Mouse (Mus musculus) ES-Bruce4 (cell line): ENCODE data around the gene Prss38. TPM values are rescaled to one million over a fixed set of nuclear protein-coding genes. Genes with fewer than 3 reads are reported as not detected.

Experiments used
- H3K27ac ChIP-seq: 2 replicates; pipeline ENCODE4 v1.5.1; 2012; ENCODE audit warnings: low read length, inconsistent platforms; ENCODE audit not compliant: insufficient read depth
- H3K27me3 ChIP-seq: 2 replicates; pipeline ENCODE4 v1.6.1; 2012; ENCODE audit warnings: mild to moderate bottlenecking, low read length, inconsistent platforms; ENCODE audit not compliant: control insufficient read depth, poor library complexity, insufficient read depth, severe bottlenecking
- H3K36me3 ChIP-seq: 2 replicates; pipeline ENCODE4 v1.6.1; 2012; ENCODE audit warnings: inconsistent platforms, mild to moderate bottlenecking, low read length, moderate library complexity; ENCODE audit not compliant: control insufficient read depth, poor library complexity, insufficient read depth, severe bottlenecking
- H3K4me1 ChIP-seq: one replicate; pipeline ENCODE4 v1.8.1; 2011; ENCODE audit warnings: low read length; ENCODE audit not compliant: control insufficient read depth, insufficient read depth
- H3K4me3 ChIP-seq: 2 replicates; pipeline ENCODE4 v1.5.1; 2011; ENCODE audit warnings: low read depth, mild to moderate bottlenecking, low read length
- H3K9ac ChIP-seq: 2 replicates; pipeline ENCODE4 v1.6.1; 2012; ENCODE audit warnings: low read depth, mild to moderate bottlenecking, inconsistent platforms; ENCODE audit not compliant: poor library complexity, severe bottlenecking
- H3K9me3 ChIP-seq: replicated peaks from 2 replicates; pipeline ENCODE4 v1.6.1; 2012; ENCODE audit warnings: mild to moderate bottlenecking, low read length, inconsistent platforms; ENCODE audit not compliant: control insufficient read depth, poor library complexity, insufficient read depth, severe bottlenecking
- CTCF ChIP-seq: IDR thresholded peaks from one replicate; pipeline ENCODE4 v1.8.1; 2011; ENCODE audit warnings: low read depth, low read length
- EP300 ChIP-seq: IDR thresholded peaks from 2 replicates; pipeline ENCODE4 v1.6.1; 2011; ENCODE audit warnings: low read depth, low read length; ENCODE audit not compliant: insufficient read depth
- POLR2A ChIP-seq: IDR thresholded peaks from one replicate; pipeline ENCODE4 v1.8.1; 2011; ENCODE audit warnings: low read length; ENCODE audit not compliant: insufficient read depth
- polyA plus RNA-seq: library from polyadenylated mRNA; stranded (reverse); fragments of >200 nt; gene quantifications from 2 replicates; pipeline ENCODE4 v1.2.4, GENCODE M21; 2011; ENCODE audit warnings: low read depth; ENCODE audit not compliant: missing spikeins, insufficient read depth, insufficient read length

Gene Prss38
- polyA plus RNA-seq, 1 experiment = 0.48 TPM

GRCm38 (mm10) chr11:59412058-59412457, 36.6 kb upstream of the Prss38 start:
- TF ChIP-seq EP300 = no peak
- TF ChIP-seq CTCF = no peak
- TF ChIP-seq POLR2A = no peak
- Histone ChIP-seq H3K27me3 (no peaks in the 10 kb centered on the region), H3K4me3 (no peak overlapping the region), H3K4me1 (no peaks in the 10 kb centered on the region), H3K9ac (no peak overlapping the region), H3K36me3 (peaks cover 5% of the 10 kb centered on the region), H3K27ac (no peak overlapping the region), H3K9me3 (no peaks in the 10 kb centered on the region)

- Histone ChIP-seq H3K27ac (no peak overlapping the region), H3K4me1 (no peaks in the 10 kb centered on the region), H3K4me3 (no peak overlapping the region), H3K36me3 (peaks cover 14% of the 10 kb centered on the region), H3K9ac (no peak overlapping the region), H3K27me3 (no peaks in the 10 kb centered on the region), H3K9me3 (no peaks in the 10 kb centered on the region)
- TF ChIP-seq EP300 (no peak), POLR2A (no peak), CTCF (no peak)
Measured at GRCm38 (mm10) chr11:59410851-59411250, 35.4 kb upstream of the Prss38 start.

- H3K4me1 ChIP-seq = no peaks in the 10 kb centered on the region
- no peaks in the 10 kb centered on the region for H3K27me3 ChIP-seq
- TF ChIP-seq EP300 (no peak), POLR2A (no peak), CTCF (no peak)
- H3K36me3 ChIP-seq = peaks cover 14% of the 10 kb centered on the region
- H3K9me3 ChIP-seq = no peaks in the 10 kb centered on the region
- H3K27ac ChIP-seq = no peak overlapping the region
- H3K9ac ChIP-seq = no peak overlapping the region
- no peak overlapping the region for H3K4me3 ChIP-seq
Measured at GRCm38 (mm10) chr11:59405761-59406160, 30.3 kb upstream of the Prss38 start.

GRCm38 (mm10) chr11:59400876-59401275, 25.4 kb upstream of the Prss38 start:
- no peaks in the 10 kb centered on the region for H3K36me3 ChIP-seq
- H3K4me1 ChIP-seq = no peaks in the 10 kb centered on the region
- no peak overlapping the region for H3K9ac ChIP-seq

GRCm38 (mm10) chr11:59399830-59400229, 24.4 kb upstream of the Prss38 start:
- H3K4me3 ChIP-seq = no peak overlapping the region
- H3K9ac ChIP-seq = no peak overlapping the region
- H3K9me3 ChIP-seq = no peaks in the 10 kb centered on the region
- no peaks in the 10 kb centered on the region for H3K27me3 ChIP-seq
- TF ChIP-seq POLR2A = no peak
- TF ChIP-seq EP300 = no peak
- TF ChIP-seq CTCF = no peak
- H3K36me3 ChIP-seq = no peaks in the 10 kb centered on the region
- no peak overlapping the region for H3K27ac ChIP-seq
- no peaks in the 10 kb centered on the region for H3K4me1 ChIP-seq

More at GRCm38 (mm10) chr11:59400876-59401275, 25.4 kb upstream of the Prss38 start:
- no peaks in the 10 kb centered on the region for H3K9me3 ChIP-seq
- no peak overlapping the region for H3K4me3 ChIP-seq
- TF ChIP-seq POLR2A = no peak
- no peak for TF ChIP-seq EP300
- no peak for TF ChIP-seq CTCF
- no peaks in the 10 kb centered on the region for H3K27me3 ChIP-seq
- no peak overlapping the region for H3K27ac ChIP-seq

GRCm38 (mm10) chr11:59397536-59398371, 22.3 kb upstream of the Prss38 start:
- Histone ChIP-seq H3K27ac (no peak overlapping the region), H3K27me3 (no peaks in the 10 kb centered on the region), H3K9me3 (no peaks in the 10 kb centered on the region), H3K4me3 (no peak overlapping the region), H3K36me3 (no peaks in the 10 kb centered on the region), H3K4me1 (no peaks in the 10 kb centered on the region), H3K9ac (no peak overlapping the region)
- no peak for TF ChIP-seq POLR2A
